Mouse (Mus musculus): ENCODE data around the gene Fam83c. TPM values are rescaled to one million over a fixed set of nuclear protein-coding genes. Genes with fewer than 3 reads are reported as not detected.
"Not testable (repeated sequence)": the region's sequence is repeated elsewhere in the genome, so short reads cannot be mapped to it uniquely, and the experiment has no call there.

Gene Fam83c
- polyA plus RNA-seq, 1 experiment, result not detected

- no peak for DNase-seq
- no peak for TF ChIP-seq POLR2A (IDR thresholded peaks at IDR 0.05; ENCODE audit: low read depth, low read length)
- no peak for TF ChIP-seq CTCF (conservative IDR thresholded peaks at IDR 0.05; ENCODE audit: insufficient read depth, insufficient read length, low read depth, low read length)
- Histone ChIP-seq H3K4me1 (ENCODE audit: control insufficient read depth, insufficient read depth, low read length) (no peaks in the 10 kb centered on the region), H3K27me3 (replicated peaks; ENCODE audit: control insufficient read depth, insufficient read depth, low read length) (no peaks in the 10 kb centered on the region), H3K36me3 (ENCODE audit: control insufficient read depth, insufficient read depth, low read length) (0 out of 2 replicates have a peak, but pooled peaks cover 3% of the 10 kb centered on the region), H3K27ac (ENCODE audit: insufficient read depth, low read depth, low read length) (no peak overlapping the region), H3K4me3 (ENCODE audit: insufficient read depth, low read depth, low read length) (no peak overlapping the region)
- WGBS, result 54% methylated on average over 7 of the region's 7 CpGs
Observed at GRCm38 (mm10) chr2:155849464-155849863, 14.8 kb upstream of the Fam83c start.

- no peak for TF ChIP-seq POLR2A (IDR thresholded peaks at IDR 0.05; ENCODE audit: low read depth, low read length)
- peak; percentile 93 for TF ChIP-seq CTCF (conservative IDR thresholded peaks at IDR 0.05; ENCODE audit: insufficient read depth, insufficient read length, low read depth, low read length)
- H3K27ac ChIP-seq (ENCODE audit: insufficient read depth, low read depth, low read length), result no peak overlapping the region
- DNase-seq, result peak; percentile 81
- 22% methylated on average over 6 of the region's 6 CpGs for WGBS
- H3K27me3 ChIP-seq (replicated peaks; ENCODE audit: control insufficient read depth, insufficient read depth, low read length), result no peaks in the 10 kb centered on the region
- no peak overlapping the region for H3K4me3 ChIP-seq (ENCODE audit: insufficient read depth, low read depth, low read length)
- H3K36me3 ChIP-seq (ENCODE audit: control insufficient read depth, insufficient read depth, low read length), result 0 out of 2 replicates have a peak, but pooled peaks cover 3% of the 10 kb centered on the region
- H3K4me1 ChIP-seq (ENCODE audit: control insufficient read depth, insufficient read depth, low read length), result no peaks in the 10 kb centered on the region
Observed at GRCm38 (mm10) chr2:155848291-155848690, 13.6 kb upstream of the Fam83c start.

GRCm38 (mm10) chr2:155846930-155847329 lies 12.3 kb upstream of the Fam83c start:
- no peak for DNase-seq
- Histone ChIP-seq H3K4me1 (ENCODE audit: control insufficient read depth, insufficient read depth, low read length) (no peaks in the 10 kb centered on the region), H3K4me3 (ENCODE audit: insufficient read depth, low read depth, low read length) (no peak overlapping the region), H3K36me3 (ENCODE audit: control insufficient read depth, insufficient read depth, low read length) (0 out of 2 replicates have a peak, but pooled peaks cover 3% of the 10 kb centered on the region), H3K27ac (ENCODE audit: insufficient read depth, low read depth, low read length) (no peak overlapping the region), H3K27me3 (replicated peaks; ENCODE audit: control insufficient read depth, insufficient read depth, low read length) (no peaks in the 10 kb centered on the region)
- 70% methylated on average over 8 of the region's 8 CpGs for WGBS
- TF ChIP-seq CTCF (conservative IDR thresholded peaks at IDR 0.05; ENCODE audit: insufficient read depth, insufficient read length, low read depth, low read length) (no peak), POLR2A (IDR thresholded peaks at IDR 0.05; ENCODE audit: low read depth, low read length) (no peak)

- TF ChIP-seq CTCF (conservative IDR thresholded peaks at IDR 0.05; ENCODE audit: insufficient read depth, insufficient read length, low read depth, low read length), result no peak
- no peak for TF ChIP-seq POLR2A (IDR thresholded peaks at IDR 0.05; ENCODE audit: low read depth, low read length)
- no peaks in the 10 kb centered on the region for H3K36me3 ChIP-seq (ENCODE audit: control insufficient read depth, insufficient read depth, low read length)
- H3K27ac ChIP-seq (ENCODE audit: insufficient read depth, low read depth, low read length), result no peak overlapping the region
- no peaks in the 10 kb centered on the region for H3K4me1 ChIP-seq (ENCODE audit: control insufficient read depth, insufficient read depth, low read length)
- 79% methylated on average over 4 of the region's 4 CpGs for WGBS
- DNase-seq, result no peak
- H3K27me3 ChIP-seq (replicated peaks; ENCODE audit: control insufficient read depth, insufficient read depth, low read length), result no peaks in the 10 kb centered on the region
- no peak overlapping the region for H3K4me3 ChIP-seq (ENCODE audit: insufficient read depth, low read depth, low read length)
Observed at GRCm38 (mm10) chr2:155838961-155839360, 4.3 kb upstream of the Fam83c start.

GRCm38 (mm10) chr2:155837961-155838360 lies 3.3 kb upstream of the Fam83c start:
- no peaks in the 10 kb centered on the region for H3K4me1 ChIP-seq (ENCODE audit: control insufficient read depth, insufficient read depth, low read length)
- DNase-seq, result no peak
- no peak overlapping the region for H3K4me3 ChIP-seq (ENCODE audit: insufficient read depth, low read depth, low read length)
- H3K27me3 ChIP-seq (replicated peaks; ENCODE audit: control insufficient read depth, insufficient read depth, low read length), result no peaks in the 10 kb centered on the region
- WGBS, result 68% methylated on average over 3 of the region's 3 CpGs
- H3K36me3 ChIP-seq (ENCODE audit: control insufficient read depth, insufficient read depth, low read length), result no peaks in the 10 kb centered on the region
- H3K27ac ChIP-seq (ENCODE audit: insufficient read depth, low read depth, low read length), result no peak overlapping the region
- TF ChIP-seq POLR2A (IDR thresholded peaks at IDR 0.05; ENCODE audit: low read depth, low read length), result no peak
- TF ChIP-seq CTCF (conservative IDR thresholded peaks at IDR 0.05; ENCODE audit: insufficient read depth, insufficient read length, low read depth, low read length), result no peak

DNA sequence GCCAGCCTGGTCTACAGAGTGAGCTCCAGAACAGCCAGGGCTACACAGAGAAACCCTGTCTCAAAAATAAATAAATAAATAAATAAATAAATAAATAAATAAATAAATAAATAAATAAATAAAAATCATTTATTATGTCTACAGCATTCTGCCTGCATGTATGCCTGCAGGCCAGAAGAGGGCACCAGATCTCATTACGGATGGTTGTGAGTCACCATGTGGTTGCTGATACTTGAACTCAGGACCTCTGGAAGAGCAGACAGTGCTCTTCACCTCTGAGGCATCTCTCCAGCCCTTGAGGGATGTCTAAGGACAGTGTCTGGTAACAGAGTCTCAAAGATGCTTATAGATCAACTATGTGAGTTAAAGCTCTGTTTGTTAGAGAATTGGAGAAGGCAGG lies 2.6 kb downstream of the Fam83c start:
- H3K36me3 ChIP-seq (ENCODE audit: control insufficient read depth, insufficient read depth, low read length); DNase-seq; H3K27ac ChIP-seq (ENCODE audit: insufficient read depth, low read depth, low read length); H3K4me3 ChIP-seq (ENCODE audit: insufficient read depth, low read depth, low read length); H3K4me1 ChIP-seq (ENCODE audit: control insufficient read depth, insufficient read depth, low read length); H3K27me3 ChIP-seq (replicated peaks; ENCODE audit: control insufficient read depth, insufficient read depth, low read length): not testable (repeated sequence)
- WGBS, result 70% methylated on average over 1 of the region's 1 CpGs
- peak; percentile 39; the same call in 1 of the 2 replicates for TF ChIP-seq CTCF (conservative IDR thresholded peaks at IDR 0.05; ENCODE audit: insufficient read depth, insufficient read length, low read depth, low read length)

GRCm38 (mm10) chr2:155831302-155831701 lies 3.4 kb downstream of the Fam83c start:
- no peaks in the 10 kb centered on the region for H3K36me3 ChIP-seq (ENCODE audit: control insufficient read depth, insufficient read depth, low read length)
- H3K27me3 ChIP-seq (replicated peaks; ENCODE audit: control insufficient read depth, insufficient read depth, low read length), result no peaks in the 10 kb centered on the region
- no peaks in the 10 kb centered on the region; the same call in 1 of the 2 replicates for H3K4me1 ChIP-seq (ENCODE audit: control insufficient read depth, insufficient read depth, low read length)
- no peak overlapping the region for H3K4me3 ChIP-seq (ENCODE audit: insufficient read depth, low read depth, low read length)
- TF ChIP-seq CTCF (conservative IDR thresholded peaks at IDR 0.05; ENCODE audit: insufficient read depth, insufficient read length, low read depth, low read length) (no peak), POLR2A (IDR thresholded peaks at IDR 0.05; ENCODE audit: low read depth, low read length) (no peak)
- DNase-seq, result no peak
- WGBS, result 57% methylated on average over 9 of the region's 9 CpGs
- no peak overlapping the region for H3K27ac ChIP-seq (ENCODE audit: insufficient read depth, low read depth, low read length)
